Mouse (Mus musculus): ENCODE data around the gene Rgs8. TPM values are rescaled to one million over a fixed set of nuclear protein-coding genes. Genes with fewer than 3 reads are reported as not detected.

Rgs8 gene
- polyA plus RNA-seq, 1 experiment from 2014 or later: not detected

DNA sequence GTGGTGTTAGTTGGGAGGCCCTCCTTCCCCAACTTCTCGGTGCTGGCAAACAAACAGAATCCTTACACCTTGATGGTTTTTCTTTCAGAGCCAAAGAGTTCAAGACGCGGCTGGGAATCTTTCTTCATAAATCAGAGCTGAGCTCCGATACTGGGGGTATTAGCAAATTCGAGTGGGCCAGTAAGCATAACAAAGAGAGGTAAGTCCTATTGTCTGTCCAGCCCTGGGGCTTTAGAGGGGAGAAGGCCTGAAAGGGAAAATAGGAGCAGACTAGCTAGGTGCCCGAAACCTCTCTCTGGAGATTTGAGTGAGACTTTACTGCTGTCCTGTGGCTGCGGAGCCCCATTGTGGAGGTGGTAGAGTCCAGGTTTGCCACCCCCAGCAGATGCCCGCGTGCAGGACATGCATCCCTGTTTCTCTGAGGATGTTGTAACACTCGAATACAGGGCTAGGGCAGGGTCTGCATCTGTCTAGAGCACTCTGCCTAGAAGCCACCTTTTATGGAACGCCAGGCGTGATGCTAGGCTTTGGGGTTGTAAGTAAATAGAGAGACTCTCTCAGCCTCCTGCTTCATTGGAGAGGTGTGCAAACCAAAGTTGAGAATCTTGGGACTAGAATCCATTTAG lies 88.1 kb downstream of the Rgs8 start:
- H3K27ac ChIP-seq (ENCODE audit: low read length): no peak overlapping the region
- no peak overlapping the region; the same call in 1 of the 2 replicates for H3K9ac ChIP-seq (ENCODE audit: low read depth, low read length)
- no peak overlapping the region for H3K4me2 ChIP-seq (ENCODE audit: low read depth, low read length)
- no peak for ATAC-seq (ENCODE audit: low read depth)
- peaks cover 36% of the 10 kb centered on the region for H3K27me3 ChIP-seq (ENCODE audit: control insufficient read depth, insufficient read depth, low read depth, low read length)
- H3K36me3 ChIP-seq (ENCODE audit: control insufficient read depth, insufficient read depth): no peaks in the 10 kb centered on the region
- 37% methylated on average over 12 of the region's 12 CpGs for WGBS (ENCODE audit: insufficient replicate concordance)
- H3K4me1 ChIP-seq (ENCODE audit: control insufficient read depth, low read depth, low read length): no peaks in the 10 kb centered on the region
- peak overlapping the region; percentile 43 for H3K4me3 ChIP-seq (ENCODE audit: low read depth, low read length)
- H3K9me3 ChIP-seq (replicated peaks; ENCODE audit: control insufficient read depth, low read length): no peaks in the 10 kb centered on the region

DNA sequence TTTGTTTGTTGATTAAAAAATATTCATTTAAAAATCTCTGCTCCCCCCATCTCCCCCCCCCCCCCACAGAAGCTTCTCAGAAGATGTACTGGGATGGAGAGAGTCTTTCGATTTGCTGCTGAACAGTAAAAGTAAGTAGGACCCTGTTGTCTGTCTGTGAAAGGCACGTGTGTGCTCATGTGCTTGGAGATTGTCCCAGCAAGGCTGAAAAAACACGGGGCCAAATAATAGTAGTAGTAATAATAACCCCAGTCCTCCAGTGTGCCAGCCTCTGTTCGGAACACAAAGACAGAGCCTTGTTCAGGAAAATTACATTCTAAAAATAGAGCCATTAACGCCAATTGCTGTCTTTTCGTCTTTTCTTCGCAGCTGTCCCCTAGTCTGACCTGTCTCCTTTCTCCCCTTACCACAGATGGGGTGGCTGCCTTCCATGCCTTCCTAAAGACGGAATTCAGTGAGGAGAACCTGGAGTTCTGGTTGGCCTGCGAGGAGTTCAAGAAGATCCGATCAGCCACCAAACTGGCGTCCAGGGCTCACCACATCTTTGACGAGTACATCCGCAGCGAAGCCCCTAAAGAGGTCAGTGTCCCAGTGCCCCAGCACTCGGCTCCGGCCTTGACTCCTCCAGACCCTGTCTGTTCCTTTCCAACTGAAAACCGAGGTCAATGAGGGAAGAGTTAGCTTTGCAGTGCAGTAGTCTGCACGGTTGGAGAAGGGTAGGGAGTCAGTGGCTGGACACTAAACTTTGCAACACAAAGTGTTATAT lies 88.9 kb downstream of the Rgs8 start:
- Histone ChIP-seq H3K27ac (ENCODE audit: low read length) (no peak overlapping the region), H3K4me2 (ENCODE audit: low read depth, low read length) (no peak overlapping the region)
- 59% methylated on average over 18 of the region's 18 CpGs for WGBS (ENCODE audit: insufficient replicate concordance)

GRCm38 (mm10) chr1:153742374-153743155 lies 89.7 kb downstream of the Rgs8 start:
- H3K27me3 ChIP-seq (ENCODE audit: control insufficient read depth, insufficient read depth, low read depth, low read length): peaks cover 36% of the 10 kb centered on the region
- no peak for ATAC-seq (ENCODE audit: low read depth)
- H3K9ac ChIP-seq (ENCODE audit: low read depth, low read length): no peak overlapping the region
- 40% methylated on average over 11 of the region's 11 CpGs for WGBS (ENCODE audit: insufficient replicate concordance)
- no peaks in the 10 kb centered on the region for H3K36me3 ChIP-seq (ENCODE audit: control insufficient read depth, insufficient read depth)
- H3K4me2 ChIP-seq (ENCODE audit: low read depth, low read length): no peak overlapping the region
- no peak overlapping the region for H3K27ac ChIP-seq (ENCODE audit: low read length)
- H3K4me3 ChIP-seq (ENCODE audit: low read depth, low read length): no peak overlapping the region
- H3K4me1 ChIP-seq (ENCODE audit: control insufficient read depth, low read depth, low read length): peaks cover 2% of the 10 kb centered on the region
- H3K9me3 ChIP-seq (replicated peaks; ENCODE audit: control insufficient read depth, low read length): no peaks in the 10 kb centered on the region

More for the DNA sequence above, 88.9 kb downstream of the Rgs8 start:
- no peaks in the 10 kb centered on the region; the same call in 1 of the 2 replicates for H3K4me1 ChIP-seq (ENCODE audit: control insufficient read depth, low read depth, low read length)
- H3K9me3 ChIP-seq (replicated peaks; ENCODE audit: control insufficient read depth, low read length): no peaks in the 10 kb centered on the region
- no peak for ATAC-seq (ENCODE audit: low read depth)
- no peaks in the 10 kb centered on the region for H3K36me3 ChIP-seq (ENCODE audit: control insufficient read depth, insufficient read depth)
- peaks cover 36% of the 10 kb centered on the region for H3K27me3 ChIP-seq (ENCODE audit: control insufficient read depth, insufficient read depth, low read depth, low read length)
- H3K9ac ChIP-seq (ENCODE audit: low read depth, low read length): no peak overlapping the region
- H3K4me3 ChIP-seq (ENCODE audit: low read depth, low read length): no peak overlapping the region

- H3K9ac ChIP-seq (ENCODE audit: low read depth, low read length): no peak overlapping the region
- H3K36me3 ChIP-seq (ENCODE audit: control insufficient read depth, insufficient read depth): no peaks in the 10 kb centered on the region
- H3K27me3 ChIP-seq (ENCODE audit: control insufficient read depth, insufficient read depth, low read depth, low read length): peaks cover 8% of the 10 kb centered on the region
- H3K4me3 ChIP-seq (ENCODE audit: low read depth, low read length): no peak overlapping the region
- ATAC-seq (ENCODE audit: low read depth): no peak
- 75% methylated on average over 14 of the region's 14 CpGs for WGBS (ENCODE audit: insufficient replicate concordance)
- H3K9me3 ChIP-seq (replicated peaks; ENCODE audit: control insufficient read depth, low read length): no peaks in the 10 kb centered on the region
- H3K4me2 ChIP-seq (ENCODE audit: low read depth, low read length): no peak overlapping the region
- H3K4me1 ChIP-seq (ENCODE audit: control insufficient read depth, low read depth, low read length): peaks cover 28% of the 10 kb centered on the region
- H3K27ac ChIP-seq (ENCODE audit: low read length): no peak overlapping the region
Measured at GRCm38 (mm10) chr1:153746119-153746670, 93.4 kb downstream of the Rgs8 start.

DNA sequence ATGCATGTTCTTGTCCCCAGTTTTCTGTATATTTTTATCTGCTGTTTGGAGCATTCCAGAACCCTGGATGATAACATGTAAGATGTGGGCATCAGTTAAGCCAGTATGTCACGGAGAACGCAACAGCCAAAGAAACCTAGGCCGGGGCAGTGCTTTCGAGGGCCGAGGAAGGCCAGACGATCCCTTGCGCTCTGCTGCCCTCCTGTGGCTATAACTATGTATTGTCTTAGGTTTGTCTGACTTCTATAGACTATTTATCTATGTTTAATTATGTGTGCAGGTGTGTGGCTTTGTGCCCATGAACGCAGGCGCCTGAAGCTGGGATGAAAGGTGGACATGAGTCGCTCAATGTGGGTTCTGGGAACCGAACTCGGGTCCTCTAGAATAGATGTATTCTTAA lies 93.9 kb downstream of the Rgs8 start:
- Histone ChIP-seq H3K4me3 (ENCODE audit: low read depth, low read length) (no peak overlapping the region), H3K4me2 (ENCODE audit: low read depth, low read length) (no peak overlapping the region), H3K27ac (ENCODE audit: low read length) (no peak overlapping the region), H3K27me3 (ENCODE audit: control insufficient read depth, insufficient read depth, low read depth, low read length) (peaks cover 4% of the 10 kb centered on the region), H3K9me3 (replicated peaks; ENCODE audit: control insufficient read depth, low read length) (no peaks in the 10 kb centered on the region), H3K36me3 (ENCODE audit: control insufficient read depth, insufficient read depth) (no peaks in the 10 kb centered on the region), H3K4me1 (ENCODE audit: control insufficient read depth, low read depth, low read length) (peaks cover 28% of the 10 kb centered on the region), H3K9ac (ENCODE audit: low read depth, low read length) (no peak overlapping the region)
- WGBS (ENCODE audit: insufficient replicate concordance): 4% methylated on average over 12 of the region's 12 CpGs
- no peak for ATAC-seq (ENCODE audit: low read depth)

- no peaks in the 10 kb centered on the region for H3K9me3 ChIP-seq (replicated peaks; ENCODE audit: control insufficient read depth, low read length)
- H3K27ac ChIP-seq (ENCODE audit: low read length): peak overlapping the region; percentile 91
- H3K36me3 ChIP-seq (ENCODE audit: control insufficient read depth, insufficient read depth): no peaks in the 10 kb centered on the region
- peak overlapping the region; percentile 72; the same call in 1 of the 2 replicates for H3K9ac ChIP-seq (ENCODE audit: low read depth, low read length)
- no peaks in the 10 kb centered on the region for H3K27me3 ChIP-seq (ENCODE audit: control insufficient read depth, insufficient read depth, low read depth, low read length)
- 54% methylated on average over 12 of the region's 12 CpGs for WGBS (ENCODE audit: insufficient replicate concordance)
- no peak for ATAC-seq (ENCODE audit: low read depth)
- H3K4me3 ChIP-seq (ENCODE audit: low read depth, low read length): peak overlapping the region; percentile 65
- H3K4me2 ChIP-seq (ENCODE audit: low read depth, low read length): peak overlapping the region; percentile 77
- H3K4me1 ChIP-seq (ENCODE audit: control insufficient read depth, low read depth, low read length): peaks cover 34% of the 10 kb centered on the region
Measured at GRCm38 (mm10) chr1:153747861-153748530, 95.2 kb downstream of the Rgs8 start.

DNA sequence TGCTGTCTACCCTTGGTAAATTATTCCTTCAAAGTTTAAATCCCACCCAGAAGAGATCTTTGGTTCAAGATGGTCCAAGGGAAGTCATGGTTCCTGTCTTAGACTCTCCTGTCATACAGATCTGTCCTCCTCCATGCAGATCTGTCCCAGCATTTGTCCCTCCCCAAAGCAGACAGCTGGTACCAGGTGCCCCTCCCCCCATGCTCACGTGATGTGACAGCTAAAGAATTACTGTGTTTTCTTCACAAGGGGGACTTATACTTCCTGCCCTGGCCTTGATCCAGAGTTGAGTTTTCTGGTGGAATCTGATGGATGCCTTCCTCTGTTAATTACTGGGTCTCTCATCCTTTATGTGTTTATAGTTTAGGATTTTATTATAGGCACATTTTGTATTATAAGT lies 95.7 kb downstream of the Rgs8 start:
- peak overlapping the region; percentile 91 for H3K27ac ChIP-seq (ENCODE audit: low read length)
- no peaks in the 10 kb centered on the region for H3K27me3 ChIP-seq (ENCODE audit: control insufficient read depth, insufficient read depth, low read depth, low read length)
- peak overlapping the region; percentile 72 for H3K9ac ChIP-seq (ENCODE audit: low read depth, low read length)
- H3K9me3 ChIP-seq (replicated peaks; ENCODE audit: control insufficient read depth, low read length): no peaks in the 10 kb centered on the region
- peak; percentile 23 for ATAC-seq (ENCODE audit: low read depth)
- no peaks in the 10 kb centered on the region for H3K36me3 ChIP-seq (ENCODE audit: control insufficient read depth, insufficient read depth)
- H3K4me1 ChIP-seq (ENCODE audit: control insufficient read depth, low read depth, low read length): peaks cover 34% of the 10 kb centered on the region
- peak overlapping the region; percentile 65 for H3K4me3 ChIP-seq (ENCODE audit: low read depth, low read length)
- 3% methylated on average over 1 of the region's 1 CpGs for WGBS (ENCODE audit: insufficient replicate concordance)
- H3K4me2 ChIP-seq (ENCODE audit: low read depth, low read length): peak overlapping the region; percentile 77

- ATAC-seq (ENCODE audit: low read depth): peak; percentile 75
- peak within 1 kb of the TSS; percentile 77 for H3K4me2 ChIP-seq (ENCODE audit: low read depth, low read length)
- peaks cover 3% of the 10 kb centered on the region; the same call in 1 of the 2 replicates for H3K36me3 ChIP-seq (ENCODE audit: control insufficient read depth, insufficient read depth)
- H3K27ac ChIP-seq (ENCODE audit: low read length): peak within 1 kb of the TSS; percentile 91
- H3K4me3 ChIP-seq (ENCODE audit: low read depth, low read length): peak within 1 kb of the TSS; percentile 65
- WGBS (ENCODE audit: insufficient replicate concordance): under 1% methylated on average over 18 of the region's 18 CpGs
- H3K27me3 ChIP-seq (ENCODE audit: control insufficient read depth, insufficient read depth, low read depth, low read length): no peaks in the 10 kb centered on the region
- H3K4me1 ChIP-seq (ENCODE audit: control insufficient read depth, low read depth, low read length): peaks cover 35% of the 10 kb centered on the region
- H3K9ac ChIP-seq (ENCODE audit: low read depth, low read length): peak within 1 kb of the TSS; percentile 72
- no peaks in the 10 kb centered on the region for H3K9me3 ChIP-seq (replicated peaks; ENCODE audit: control insufficient read depth, low read length)
Measured at GRCm38 (mm10) chr1:153749211-153749801, 96.5 kb downstream of the Rgs8 start, which contains the start of gene Rnasel. Rnasel (plus strand) TSS chr1:153749426.
